Mouse (Mus musculus) small intestine, adult 2 months (tissue): ENCODE measurements around the gene Relt.

ENCODE experiments used
- CTCF ChIP-seq: fragments of 200-500 bp; IDR thresholded peaks from 2 replicates; pipeline ENCODE4 v1.5.1; 2012; ENCODE audit warnings: low read depth, mild to moderate bottlenecking, control low read depth, inconsistent platforms, low read length, moderate library complexity, mixed read lengths; ENCODE audit not compliant: insufficient replicate concordance, insufficient read length; ENCODE audit errors: extremely low read depth
- POLR2A ChIP-seq: fragments of 200-500 bp; IDR thresholded peaks from 2 replicates; pipeline ENCODE4 v1.6.1; 2012; ENCODE audit warnings: low read depth, mild to moderate bottlenecking, control low read depth, inconsistent platforms, low read length, moderate library complexity

- TF ChIP-seq CTCF (no peak), POLR2A (no peak)
Measured at GRCm38 (mm10) chr7:100828549-100828948, 34.7 kb downstream of the Relt start.
